Mouse (Mus musculus) kidney, postnatal 0 days (tissue): ENCODE results near the gene Fchsd2. TPM values are rescaled to one million over a fixed set of nuclear protein-coding genes. Genes with fewer than 3 reads are reported as not detected.

ENCODE experiments used
- ATAC-seq: fragments of 200-750 bp; cut with Nextera tagmentation; replicated peaks from 2 replicates; pipeline ENCODE4 v1.8.0; 2017; ENCODE audit warnings: low read depth, moderate number of reproducible peaks, moderate TSS enrichment, moderate library complexity; ENCODE audit not compliant: low FRiP score
- DNase-seq: peaks from one replicate; pipeline ENCODE4 v3.0.0-alpha.2; 2016; ENCODE audit warnings: low spot score
- H3K27ac ChIP-seq: fragments of 300-500 bp; sonication (generic); 2 replicates; pipeline ENCODE4 v1.5.1; 2014; ENCODE audit warnings: mild to moderate bottlenecking
- H3K27me3 ChIP-seq: fragments of 300-500 bp; sonication (generic); 2 replicates; pipeline ENCODE4 v1.6.1; 2014; ENCODE audit warnings: low read length, mixed read lengths; ENCODE audit not compliant: insufficient read depth
- H3K36me3 ChIP-seq: fragments of 300-500 bp; sonication (generic); 2 replicates; pipeline ENCODE4 v1.6.1; 2014; ENCODE audit warnings: low read length, mixed read lengths; ENCODE audit not compliant: insufficient read depth
- H3K4me1 ChIP-seq: fragments of 300-500 bp; sonication (generic); replicated peaks from 2 replicates; pipeline ENCODE4 v1.6.1; 2014; ENCODE audit warnings: antibody characterized with exemption, low read length, mixed read lengths; ENCODE audit not compliant: insufficient read depth
- H3K4me2 ChIP-seq: fragments of 300-500 bp; sonication (generic); 2 replicates; pipeline ENCODE4 v1.6.1; 2014; ENCODE audit warnings: mild to moderate bottlenecking, low read length, moderate library complexity, mixed read lengths
- H3K4me3 ChIP-seq: fragments of 300-500 bp; sonication (generic); replicated peaks from 2 replicates; pipeline ENCODE4 v1.5.1; 2014; ENCODE audit warnings: low read depth, low read length
- H3K9ac ChIP-seq: fragments of 300-500 bp; sonication (generic); 2 replicates; pipeline ENCODE4 v1.6.1; 2014; ENCODE audit warnings: low read depth, low read length
- H3K9me3 ChIP-seq: fragments of 300-500 bp; sonication (generic); replicated peaks from 2 replicates; pipeline ENCODE4 v1.6.1; 2016; ENCODE audit warnings: low read length, inconsistent platforms, mixed read lengths
- CTCF ChIP-seq: IDR thresholded peaks from 2 replicates; pipeline ENCODE4 v1.5.1; 2016; ENCODE audit warnings: antibody characterized with exemption, low read depth, mild to moderate bottlenecking, moderate library complexity
- WGBS: fragments of 180-500 bp; shearing (Covaris S2); extraction: QIAGEN DNeasy Blood & Tissue Kit; methylation state at CpG from one replicate; pipeline ENCODE4 v1.1.7; 2014; 5-methylcytosine and 5-hydroxymethylcytosine counted together
- polyA plus RNA-seq: library from polyadenylated mRNA; unstranded; fragments of >200 nt; fragmentation: Nextera tagmentation; extraction: Ambion mirVana; gene quantifications from 2 replicates; pipeline ENCODE4 v1.2.1, GENCODE M21; 2015

Gene Fchsd2
- polyA plus RNA-seq, 1 experiment from 2014 or later: 15.9 TPM

- no peak overlapping the region for H3K4me3 ChIP-seq
- DNase-seq: no peak
- H3K9me3 ChIP-seq: no peaks in the 10 kb centered on the region
- no peak overlapping the region for H3K27ac ChIP-seq
- H3K27me3 ChIP-seq: no peaks in the 10 kb centered on the region
- no peaks in the 10 kb centered on the region for H3K4me1 ChIP-seq
- no peak for ATAC-seq
- TF ChIP-seq CTCF: no peak
- no peak overlapping the region for H3K9ac ChIP-seq
- no peaks in the 10 kb centered on the region for H3K36me3 ChIP-seq
- no peak overlapping the region for H3K4me2 ChIP-seq
- WGBS: 79% methylated on average over 10 of the region's 10 CpGs
Observed at GRCm38 (mm10) chr7:101063523-101063922, 29.1 kb upstream of the Fchsd2 start.

- no peak overlapping the region for H3K9ac ChIP-seq
- DNase-seq: no peak
- no peak for ATAC-seq
- H3K9me3 ChIP-seq: no peaks in the 10 kb centered on the region
- no peak overlapping the region for H3K27ac ChIP-seq
- no peaks in the 10 kb centered on the region for H3K36me3 ChIP-seq
- no peak overlapping the region for H3K4me3 ChIP-seq
- no peak for TF ChIP-seq CTCF
- no peaks in the 10 kb centered on the region for H3K27me3 ChIP-seq
- no peaks in the 10 kb centered on the region for H3K4me1 ChIP-seq
- WGBS: 75% methylated on average over 7 of the region's 7 CpGs
- H3K4me2 ChIP-seq: no peak overlapping the region
Observed at GRCm38 (mm10) chr7:101064697-101065688, 27.7 kb upstream of the Fchsd2 start.

- 88% methylated on average over 5 of the region's 5 CpGs for WGBS
- Histone ChIP-seq H3K4me1 (0 out of 2 replicates have a peak, but pooled peaks cover 5% of the 10 kb centered on the region), H3K27me3 (no peaks in the 10 kb centered on the region), H3K9me3 (no peaks in the 10 kb centered on the region), H3K27ac (no peak overlapping the region), H3K36me3 (no peaks in the 10 kb centered on the region), H3K9ac (no peak overlapping the region), H3K4me3 (no peak overlapping the region), H3K4me2 (no peak overlapping the region)
- no peak for TF ChIP-seq CTCF
- DNase-seq (no peak), ATAC-seq (no peak)
Observed at GRCm38 (mm10) chr7:101066009-101066408, 26.7 kb upstream of the Fchsd2 start.

- ATAC-seq: no peak
- DNase-seq: no peak
- Histone ChIP-seq H3K4me2 (no peak overlapping the region), H3K9ac (no peak overlapping the region), H3K9me3 (no peaks in the 10 kb centered on the region), H3K36me3 (no peaks in the 10 kb centered on the region), H3K4me3 (no peak overlapping the region), H3K27ac (no peak overlapping the region), H3K27me3 (no peaks in the 10 kb centered on the region), H3K4me1 (0 out of 2 replicates have a peak, but pooled peaks cover 5% of the 10 kb centered on the region)
- WGBS: 72% methylated on average over 3 of the region's 3 CpGs
- no peak for TF ChIP-seq CTCF
Observed at GRCm38 (mm10) chr7:101066650-101067346, 25.9 kb upstream of the Fchsd2 start.

- Histone ChIP-seq H3K4me1 (0 out of 2 replicates have a peak, but pooled peaks cover 5% of the 10 kb centered on the region), H3K9ac (no peak overlapping the region), H3K4me2 (no peak overlapping the region), H3K36me3 (no peaks in the 10 kb centered on the region), H3K9me3 (no peaks in the 10 kb centered on the region), H3K4me3 (no peak overlapping the region), H3K27me3 (no peaks in the 10 kb centered on the region), H3K27ac (no peak overlapping the region)
- 84% methylated on average over 2 of the region's 2 CpGs for WGBS
- no peak for TF ChIP-seq CTCF
- ATAC-seq (0 out of 2 replicates have a peak, but pooled peaks have one; percentile 24), DNase-seq (no peak)
Observed at GRCm38 (mm10) chr7:101067521-101067920, 25.1 kb upstream of the Fchsd2 start.

GRCm38 (mm10) chr7:101069271-101069670 is 23.4 kb upstream of the Fchsd2 start:
- no peaks in the 10 kb centered on the region for H3K9me3 ChIP-seq
- no peak overlapping the region for H3K27ac ChIP-seq
- DNase-seq: no peak
- no peak overlapping the region for H3K4me2 ChIP-seq
- no peak overlapping the region for H3K4me3 ChIP-seq
- WGBS: 78% methylated on average over 6 of the region's 6 CpGs
- TF ChIP-seq CTCF: no peak
- no peak overlapping the region for H3K9ac ChIP-seq
- H3K4me1 ChIP-seq: peaks cover 8% of the 10 kb centered on the region; the same call in 1 of the 2 replicates
- no peaks in the 10 kb centered on the region for H3K36me3 ChIP-seq
- H3K27me3 ChIP-seq: no peaks in the 10 kb centered on the region
- no peak for ATAC-seq
